Mouse (Mus musculus): Measurements from ENCODE around the gene Timm17b.

Timm17b gene

DNA sequence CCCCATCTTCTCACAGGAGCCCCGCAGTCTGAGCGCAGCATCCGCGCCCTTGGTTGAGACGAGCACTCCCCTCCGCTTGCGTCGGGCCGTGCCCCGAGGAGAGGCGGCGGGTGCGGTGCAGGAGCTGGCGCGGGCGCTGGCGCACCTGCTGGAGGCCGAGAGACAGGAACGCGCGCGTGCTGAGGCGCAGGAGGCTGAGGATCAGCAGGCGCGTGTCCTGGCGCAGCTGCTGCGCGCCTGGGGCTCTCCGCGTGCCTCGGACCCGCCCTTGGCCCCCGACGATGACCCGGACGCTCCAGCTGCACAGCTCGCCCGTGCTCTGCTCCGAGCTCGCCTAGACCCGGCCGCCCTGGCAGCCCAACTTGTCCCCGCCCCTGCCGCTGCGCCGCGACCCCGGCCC lies 22.9 kb downstream of the Timm17b start:
- peak in 1 of 2 experiments; percentile 36 for DNase-seq

DNA sequence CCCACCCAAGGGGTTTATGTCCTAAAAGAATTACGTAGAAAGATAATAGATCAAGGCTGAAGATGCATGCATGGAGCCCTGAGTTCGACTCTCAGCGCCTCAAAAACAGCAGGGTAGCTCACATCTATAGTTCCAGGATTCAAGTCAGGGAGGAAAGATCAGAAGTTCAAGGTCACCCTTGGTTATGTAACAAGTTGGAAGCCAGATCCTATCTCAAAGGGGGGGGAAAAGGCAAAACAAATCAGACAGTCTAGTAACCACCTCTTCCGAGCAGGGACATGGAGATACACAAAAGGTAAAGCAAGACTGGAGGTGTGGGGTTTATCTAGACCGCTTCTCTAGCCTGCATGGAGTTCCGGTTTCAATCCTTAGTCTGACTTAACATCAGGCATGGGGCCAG lies 27.1 kb downstream of the Timm17b start:
- DNase-seq: no peak

GRCm38 (mm10) chrX:7927116-7927515 lies 28.0 kb downstream of the Timm17b start:
- no peak for DNase-seq

DNA sequence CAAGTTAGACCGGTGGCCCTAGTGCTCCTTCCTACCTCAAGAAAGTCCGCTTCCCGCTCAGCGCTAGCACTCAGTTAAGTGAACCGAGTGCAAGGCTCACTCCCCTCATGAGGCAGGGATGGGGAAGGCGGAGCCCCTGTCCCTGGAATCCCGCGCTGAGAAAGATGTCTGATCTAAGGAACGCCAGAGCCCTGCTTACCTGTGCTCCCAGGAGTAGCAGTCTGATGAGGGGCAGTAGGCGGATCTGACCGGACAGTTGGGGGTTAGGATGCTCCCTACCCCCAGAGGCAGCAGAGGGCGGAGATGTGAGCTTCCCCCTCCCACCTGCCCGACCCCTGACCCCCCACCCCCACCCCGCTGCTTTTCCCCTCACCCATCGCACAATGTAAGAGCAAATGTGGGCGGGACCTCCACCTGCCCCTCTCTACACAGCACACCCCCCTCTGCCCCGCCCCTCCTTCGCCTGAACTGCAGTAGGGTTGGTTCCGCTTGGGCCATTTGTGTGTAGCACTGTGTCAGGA lies 29.2 kb downstream of the Timm17b start, which contains the start of gene Eras:
Gene Eras, minus strand, starts transcription at position 338 of the 521 bp plus-strand sequence.
- no peak for DNase-seq

DNA sequence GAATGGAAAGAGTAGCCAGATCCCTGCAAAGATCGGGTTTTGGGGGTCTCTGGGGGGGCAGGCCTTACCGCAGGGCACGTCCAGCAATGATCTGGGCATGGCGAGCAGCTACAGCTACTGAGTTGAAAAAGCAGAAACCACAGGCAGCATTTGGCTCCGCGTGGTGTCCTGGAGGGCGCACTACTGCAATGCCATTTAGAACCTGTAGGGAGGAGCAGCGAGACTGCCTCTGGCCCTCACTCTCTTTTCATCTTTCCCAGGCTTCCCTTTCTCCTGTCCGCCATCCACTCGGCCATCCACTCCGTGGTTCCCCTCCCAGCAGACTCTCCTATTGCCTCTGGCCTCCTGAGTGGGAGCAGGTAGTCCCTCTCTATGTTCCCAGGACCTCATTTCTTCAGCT lies 37.7 kb downstream of the Timm17b start:
- no peak for DNase-seq

- no peak for DNase-seq
These were observed 38.5 kb downstream of the Timm17b start for GRCm38 (mm10) chrX:7937667-7938066.

DNA sequence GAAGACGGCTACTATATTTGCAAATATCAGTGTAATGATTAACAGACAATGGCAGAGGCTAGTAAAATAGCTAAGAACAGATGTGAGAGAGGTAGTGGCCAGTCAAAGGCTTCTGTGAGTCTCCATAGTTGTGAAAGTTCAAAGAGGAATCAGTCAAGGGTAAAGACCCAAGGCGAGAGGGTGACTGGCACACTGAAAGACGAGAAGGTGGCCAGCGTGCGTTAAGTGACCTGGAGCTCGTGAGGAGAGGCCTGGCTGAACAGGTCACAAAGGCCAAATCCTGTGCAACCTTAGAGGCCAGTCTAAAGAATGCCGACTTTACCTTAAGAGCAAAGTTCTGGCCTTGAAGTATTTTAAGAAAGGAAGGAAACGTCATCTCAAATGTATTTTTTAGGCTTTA lies 46.5 kb downstream of the Timm17b start:
- DNase-seq: no peak

DNA sequence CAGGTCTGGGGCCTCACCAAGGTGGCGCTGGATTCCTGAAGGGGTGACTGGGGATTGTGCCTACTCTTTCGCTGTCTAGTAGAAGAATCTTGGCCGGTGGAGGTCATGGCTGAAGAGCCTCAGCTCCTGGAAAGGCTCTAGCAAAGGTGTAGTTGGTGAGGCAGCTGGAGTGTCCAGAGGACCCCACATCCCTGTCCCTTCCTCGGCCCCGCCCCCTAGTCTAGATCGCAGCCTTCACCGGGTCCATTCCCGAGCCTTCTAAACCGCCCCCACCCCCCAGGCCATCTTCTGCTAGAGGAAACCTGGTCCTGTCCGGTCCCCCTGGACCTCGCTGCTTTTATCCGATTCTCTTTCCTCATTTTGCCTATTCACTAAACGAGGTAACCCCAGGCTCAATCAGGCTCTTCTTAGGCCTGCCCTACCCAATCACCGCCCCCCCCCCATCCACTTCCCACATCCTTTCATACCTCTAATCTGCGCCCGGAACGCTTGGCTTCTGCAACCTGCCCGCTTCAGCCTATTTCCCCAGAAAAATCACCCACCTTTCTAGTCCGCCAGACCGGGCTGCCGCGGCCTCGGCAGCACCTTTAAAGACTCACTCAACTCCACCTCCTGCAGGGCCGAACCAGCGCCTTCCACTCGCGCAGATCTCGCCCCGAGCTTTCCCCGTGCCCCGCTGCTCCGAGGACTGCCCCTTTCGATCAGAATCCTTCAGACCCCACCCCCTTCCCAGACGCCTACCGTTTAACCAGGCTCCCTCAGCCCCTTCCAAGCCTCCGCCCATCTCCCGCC lies 48.1 kb downstream of the Timm17b start, which contains the start of gene Hdac6:
Gene Hdac6, minus strand, starts transcription at position 782 of the 792 bp plus-strand sequence.
- DNase-seq: no peak

- DNase-seq: peak; percentile 84 to 88
These were observed 48.8 kb downstream of the Timm17b start for GRCm38 (mm10) chrX:7947900-7948492.

- DNase-seq: no peak
These were observed 50.9 kb downstream of the Timm17b start for GRCm38 (mm10) chrX:7950091-7950490.
